Mouse (Mus musculus) small intestine, adult 2 months (tissue): ENCODE results near the gene Trabd2b.

Experiments
- CTCF ChIP-seq: fragments of 200-500 bp; IDR thresholded peaks from 2 replicates; pipeline ENCODE4 v1.5.1; 2012; ENCODE audit warnings: low read depth, mild to moderate bottlenecking, control low read depth, inconsistent platforms, low read length, moderate library complexity, mixed read lengths; ENCODE audit not compliant: insufficient replicate concordance, insufficient read length; ENCODE audit errors: extremely low read depth
- POLR2A ChIP-seq: fragments of 200-500 bp; IDR thresholded peaks from 2 replicates; pipeline ENCODE4 v1.6.1; 2012; ENCODE audit warnings: low read depth, mild to moderate bottlenecking, control low read depth, inconsistent platforms, low read length, moderate library complexity

GRCm38 (mm10) chr4:114465641-114466040 lies 59.1 kb downstream of the Trabd2b start:
- TF ChIP-seq CTCF (no peak), POLR2A (no peak)
